Mouse (Mus musculus): ENCODE results near the gene Svop.

- TF ChIP-seq CTCF (IDR thresholded peaks at IDR 0.05; ENCODE audit: control insufficient read depth, insufficient read depth, insufficient read length), result no peak
- TF ChIP-seq MYOG (IDR thresholded peaks at IDR 0.05; ENCODE audit: control insufficient read depth, extremely low read depth, insufficient read length), result no peak
- no peak for TF ChIP-seq CEBPB (IDR thresholded peaks at IDR 0.05; ENCODE audit: low read depth)
- TF ChIP-seq MAX (IDR thresholded peaks at IDR 0.05), result no peak
- no peak for TF ChIP-seq USF1 (IDR thresholded peaks at IDR 0.05; ENCODE audit: low read depth)
- no peak for TF ChIP-seq FOSL1 (IDR thresholded peaks at IDR 0.05; ENCODE audit: insufficient read depth, low read length, poor library complexity, severe bottlenecking)
- TF ChIP-seq MYOD1 (IDR thresholded peaks at IDR 0.05; ENCODE audit: control insufficient read depth, insufficient read length, low read depth), result no peak
Observed at GRCm38 (mm10) chr5:114115030-114115429, 23.7 kb upstream of the Svop start.

All from C2C12 (cell line).